Mouse (Mus musculus): ENCODE measurements around the gene Abtb2. TPM values are rescaled to one million over a fixed set of nuclear protein-coding genes. Genes with fewer than 3 reads are reported as not detected.

Abtb2 gene
- polyA plus RNA-seq, 1 experiment = 16.1 TPM

DNA sequence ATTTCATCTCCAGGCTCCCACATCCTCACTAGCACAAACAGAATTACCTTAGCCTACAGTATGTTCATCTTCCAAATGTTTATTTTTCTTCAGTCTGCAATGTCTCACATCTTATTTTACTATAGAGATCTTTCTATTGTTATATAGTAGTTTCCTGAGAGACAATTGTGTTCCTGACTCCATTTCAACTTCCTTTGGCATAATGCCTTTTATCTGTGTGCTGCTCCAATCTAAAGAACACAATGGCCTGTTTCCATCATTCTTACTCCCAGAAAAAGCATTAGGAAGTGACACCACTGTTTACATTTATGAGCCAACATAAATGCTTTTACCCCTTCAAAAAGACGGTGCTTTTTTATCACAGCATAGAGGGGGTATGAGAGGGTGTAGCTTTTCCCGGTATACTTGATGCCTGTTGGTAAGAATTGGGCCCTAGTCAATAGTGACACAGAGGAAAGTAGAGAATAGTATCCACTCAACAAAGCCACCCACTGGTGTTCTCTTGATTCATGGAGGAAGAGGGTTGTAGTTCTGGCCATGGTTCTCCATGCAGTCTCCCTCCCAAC is 84.3 kb downstream of the Abtb2 start:
- Histone ChIP-seq H3ac (ENCODE audit: control insufficient read depth, insufficient read length) (no peak overlapping the region), H3K4me3 (no peak overlapping the region), H3K36me3 (ENCODE audit: control insufficient read depth, insufficient read depth) (no peaks in the 10 kb centered on the region), H3K79me2 (ENCODE audit: control insufficient read depth, insufficient read depth) (no peaks in the 10 kb centered on the region), H3K4me2 (ENCODE audit: low read depth) (no peak overlapping the region), H3K27me3 (ENCODE audit: control insufficient read depth, insufficient read depth, insufficient read length) (no peaks in the 10 kb centered on the region)
- TF ChIP-seq USF1 (IDR thresholded peaks at IDR 0.05; ENCODE audit: low read depth) (no peak), TCF12 (IDR thresholded peaks at IDR 0.05; ENCODE audit: insufficient read depth, poor library complexity, severe bottlenecking) (no peak), MAX (IDR thresholded peaks at IDR 0.05; ENCODE audit: low read depth) (no peak)

DNA sequence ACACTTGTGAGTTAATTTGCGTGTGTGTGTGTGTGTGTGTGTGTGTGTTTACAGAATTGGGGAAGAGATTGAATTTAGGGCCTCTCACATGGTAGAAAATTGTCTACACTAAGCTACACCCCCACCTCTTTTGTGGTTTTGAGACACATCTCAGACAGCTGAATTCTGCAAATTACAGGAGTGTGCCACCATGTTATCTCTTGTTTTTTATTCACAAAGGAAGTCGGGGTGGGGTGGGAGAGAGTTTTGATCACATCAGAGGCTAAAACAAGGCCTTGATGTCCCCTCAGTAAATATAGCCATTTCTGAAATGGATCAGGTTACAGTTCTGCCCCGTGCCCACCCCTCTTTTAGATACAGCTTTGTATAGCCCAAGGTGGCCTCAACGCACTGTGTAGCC is 86.0 kb downstream of the Abtb2 start:
- no peak overlapping the region for H3ac ChIP-seq (ENCODE audit: control insufficient read depth, insufficient read length)
- H3K36me3 ChIP-seq (ENCODE audit: control insufficient read depth, insufficient read depth) = no peaks in the 10 kb centered on the region
- TF ChIP-seq POLR2A (IDR thresholded peaks at IDR 0.05; ENCODE audit: insufficient read length, low read depth) = no peak
- TF ChIP-seq E2F4 (IDR thresholded peaks at IDR 0.05; ENCODE audit: insufficient read depth) = no peak
- TF ChIP-seq REST (IDR thresholded peaks at IDR 0.05; ENCODE audit: insufficient read depth, insufficient read length) = no peak
- H3K4me2 ChIP-seq (ENCODE audit: low read depth) = no peak overlapping the region
- no peaks in the 10 kb centered on the region for H3K27me3 ChIP-seq (ENCODE audit: control insufficient read depth, insufficient read depth, insufficient read length)
- H3K79me2 ChIP-seq (ENCODE audit: control insufficient read depth, insufficient read depth) = no peaks in the 10 kb centered on the region
- no peak overlapping the region for H3K4me3 ChIP-seq

DNA sequence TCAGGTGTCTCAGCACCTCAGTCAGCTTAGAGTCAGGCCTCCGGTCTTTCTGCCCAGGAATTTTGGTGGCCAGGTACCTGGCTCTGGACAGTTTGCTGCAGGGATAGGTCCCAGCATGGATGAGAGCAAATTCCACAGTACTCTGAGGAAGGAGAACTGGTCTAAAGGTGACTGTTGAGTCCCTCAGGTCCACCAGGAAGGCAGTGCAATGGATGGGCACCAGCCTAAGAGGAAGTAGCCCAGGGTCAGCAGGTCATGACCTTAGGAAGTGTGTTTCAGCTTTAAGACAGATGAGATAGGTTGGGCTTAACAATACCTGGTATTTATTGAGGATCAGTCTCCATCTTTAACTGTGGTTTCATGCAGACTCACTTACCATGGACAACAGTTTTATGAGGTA is 88.9 kb downstream of the Abtb2 start:
- Histone ChIP-seq H3K4me2 (ENCODE audit: low read depth) (no peak overlapping the region), H3K4me3 (no peak overlapping the region), H3K79me2 (ENCODE audit: control insufficient read depth, insufficient read depth) (no peaks in the 10 kb centered on the region), H3K36me3 (ENCODE audit: control insufficient read depth, insufficient read depth) (no peaks in the 10 kb centered on the region), H3ac (ENCODE audit: control insufficient read depth, insufficient read length) (no peak overlapping the region), H3K27me3 (ENCODE audit: control insufficient read depth, insufficient read depth, insufficient read length) (no peaks in the 10 kb centered on the region)
- TF ChIP-seq REST (IDR thresholded peaks at IDR 0.05; ENCODE audit: insufficient read depth, insufficient read length) (no peak), USF1 (IDR thresholded peaks at IDR 0.05; ENCODE audit: low read depth) (no peak), TCF3 (IDR thresholded peaks at IDR 0.05; ENCODE audit: insufficient read length, low read depth) (no peak), E2F4 (IDR thresholded peaks at IDR 0.05; ENCODE audit: insufficient read depth) (no peak), MAX (IDR thresholded peaks at IDR 0.05; ENCODE audit: low read depth) (no peak), POLR2AphosphoS2 (IDR thresholded peaks at IDR 0.05; ENCODE audit: insufficient read length, low read depth) (no peak), POLR2A (IDR thresholded peaks at IDR 0.05; ENCODE audit: insufficient read length, low read depth) (no peak), MYOG (IDR thresholded peaks at IDR 0.05; ENCODE audit: control insufficient read depth in 1 of 3, insufficient read depth in 1 of 3, insufficient read length in 2 of 3, low read depth in 2 of 3) (no peak), SRF (IDR thresholded peaks at IDR 0.05; ENCODE audit: control insufficient read depth, insufficient read length, low read depth) (no peak), TCF12 (IDR thresholded peaks at IDR 0.05; ENCODE audit: insufficient read depth, poor library complexity, severe bottlenecking) (no peak), MYOD1 (IDR thresholded peaks at IDR 0.05; ENCODE audit: control insufficient read depth in 1 of 3, insufficient read length in 2 of 3, low read depth in 2 of 3) (no peak), CEBPB (IDR thresholded peaks at IDR 0.05; ENCODE audit: insufficient read depth, poor library complexity, severe bottlenecking) (no peak)

DNA sequence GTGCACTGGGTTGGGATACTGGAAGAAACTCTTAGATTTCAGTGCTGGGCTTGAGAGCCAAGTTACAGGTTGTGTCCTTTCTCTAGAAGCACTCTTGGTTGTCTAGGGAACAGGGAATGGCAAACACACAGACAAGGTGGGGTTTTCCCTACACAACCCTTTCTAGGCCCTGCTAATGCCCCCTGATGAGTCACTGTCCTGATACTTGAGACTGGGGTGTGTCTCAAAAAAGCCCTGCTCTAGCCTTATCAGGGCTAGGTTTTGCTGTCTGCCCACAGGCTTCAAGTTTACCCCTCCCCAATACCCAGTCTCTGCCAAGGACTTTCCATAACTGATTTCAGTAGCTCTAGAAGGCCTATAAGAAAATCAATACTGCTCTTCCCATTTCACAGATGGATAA is 89.9 kb downstream of the Abtb2 start:
- peak overlapping the region; percentile 20 for H3K4me2 ChIP-seq (ENCODE audit: low read depth)
- H3K27me3 ChIP-seq (ENCODE audit: control insufficient read depth, insufficient read depth, insufficient read length) = no peaks in the 10 kb centered on the region
- no peaks in the 10 kb centered on the region for H3K79me2 ChIP-seq (ENCODE audit: control insufficient read depth, insufficient read depth)
- no peaks in the 10 kb centered on the region for H3K36me3 ChIP-seq (ENCODE audit: control insufficient read depth, insufficient read depth)
- no peak overlapping the region for H3ac ChIP-seq (ENCODE audit: control insufficient read depth, insufficient read length)
- TF ChIP-seq USF1 (IDR thresholded peaks at IDR 0.05; ENCODE audit: low read depth) (no peak), POLR2A (IDR thresholded peaks at IDR 0.05; ENCODE audit: insufficient read length, low read depth) (no peak), SRF (IDR thresholded peaks at IDR 0.05; ENCODE audit: control insufficient read depth, insufficient read length, low read depth) (no peak), POLR2AphosphoS2 (IDR thresholded peaks at IDR 0.05; ENCODE audit: insufficient read length, low read depth) (no peak), TCF12 (IDR thresholded peaks at IDR 0.05; ENCODE audit: insufficient read depth, poor library complexity, severe bottlenecking) (no peak), MYOD1 (IDR thresholded peaks at IDR 0.05; ENCODE audit: control insufficient read depth in 1 of 3, insufficient read length in 2 of 3, low read depth in 2 of 3) (no peak), REST (IDR thresholded peaks at IDR 0.05; ENCODE audit: insufficient read depth, insufficient read length) (no peak), TCF3 (IDR thresholded peaks at IDR 0.05; ENCODE audit: insufficient read length, low read depth) (no peak), MYOG (IDR thresholded peaks at IDR 0.05; ENCODE audit: control insufficient read depth in 1 of 3, insufficient read depth in 1 of 3, insufficient read length in 2 of 3, low read depth in 2 of 3) (no peak), CEBPB (IDR thresholded peaks at IDR 0.05; ENCODE audit: insufficient read depth, poor library complexity, severe bottlenecking) (no peak), E2F4 (IDR thresholded peaks at IDR 0.05; ENCODE audit: insufficient read depth) (no peak), MAX (IDR thresholded peaks at IDR 0.05; ENCODE audit: low read depth) (no peak)
- no peak overlapping the region for H3K4me3 ChIP-seq

DNA sequence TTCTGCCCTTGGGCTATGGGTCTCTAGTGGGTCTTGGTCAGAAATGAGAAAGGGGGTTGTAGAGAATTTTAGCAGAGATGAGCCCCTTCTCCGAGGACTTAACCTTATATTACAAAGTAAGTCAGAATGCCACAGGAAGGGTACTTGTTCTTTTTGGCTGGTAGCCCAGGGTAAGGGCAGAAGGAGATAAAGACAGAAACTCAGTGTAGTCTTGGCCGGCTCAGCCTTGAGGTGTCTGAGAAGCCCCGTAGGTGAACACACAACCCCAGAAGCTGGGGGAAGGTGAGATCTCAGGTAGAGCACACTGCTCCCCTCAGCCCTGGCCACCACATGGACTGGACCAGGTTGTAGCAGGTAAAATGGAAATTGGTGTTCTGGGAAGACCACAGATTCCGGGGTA is 93.1 kb downstream of the Abtb2 start:
- H3K36me3 ChIP-seq (ENCODE audit: control insufficient read depth, insufficient read depth) = no peaks in the 10 kb centered on the region
- no peak overlapping the region for H3K4me2 ChIP-seq (ENCODE audit: low read depth)
- no peak overlapping the region for H3K4me3 ChIP-seq
- peaks cover 5% of the 10 kb centered on the region for H3K79me2 ChIP-seq (ENCODE audit: control insufficient read depth, insufficient read depth)
- no peak for TF ChIP-seq USF1 (IDR thresholded peaks at IDR 0.05; ENCODE audit: low read depth)
- TF ChIP-seq SRF (IDR thresholded peaks at IDR 0.05; ENCODE audit: control insufficient read depth, insufficient read length, low read depth) = no peak
- no peak for TF ChIP-seq MYOG (IDR thresholded peaks at IDR 0.05; ENCODE audit: control insufficient read depth in 1 of 3, insufficient read depth in 1 of 3, insufficient read length in 2 of 3, low read depth in 2 of 3)
- no peak overlapping the region for H3ac ChIP-seq (ENCODE audit: control insufficient read depth, insufficient read length)
- H3K27me3 ChIP-seq (ENCODE audit: control insufficient read depth, insufficient read depth, insufficient read length) = no peaks in the 10 kb centered on the region
